Mouse (Mus musculus) hindbrain, postnatal 0 days (tissue): ENCODE results near the gene Zfp536. TPM values are rescaled to one million over a fixed set of nuclear protein-coding genes. Genes with fewer than 3 reads are reported as not detected.
"Not testable (repeated sequence)": the region's sequence is repeated elsewhere in the genome, so short reads cannot be mapped to it uniquely, and the experiment has no call there.

Experiments used
- ATAC-seq: fragments of 200-750 bp; cut with Nextera tagmentation; 2 replicates; pipeline ENCODE4 v1.8.0; 2017; ENCODE audit warnings: mild to moderate bottlenecking, moderate TSS enrichment, moderate library complexity
- DNase-seq: peaks from one replicate; pipeline ENCODE4 v3.0.0-alpha.2; 2015; ENCODE audit warnings: low spot score
- H3K27ac ChIP-seq: fragments of 300-500 bp; sonication (generic); 2 replicates; pipeline ENCODE4 v1.5.1; 2014; ENCODE audit warnings: mild to moderate bottlenecking
- H3K27me3 ChIP-seq: fragments of 300-500 bp; sonication (generic); 2 replicates; pipeline ENCODE4 v1.6.1; 2014; ENCODE audit warnings: low read length, mixed read lengths; ENCODE audit not compliant: insufficient read depth
- H3K36me3 ChIP-seq: fragments of 300-500 bp; sonication (generic); 2 replicates; pipeline ENCODE4 v1.6.1; 2014; ENCODE audit warnings: low read length, mixed read lengths; ENCODE audit not compliant: insufficient read depth
- H3K4me1 ChIP-seq: fragments of 300-500 bp; sonication (generic); 2 replicates; pipeline ENCODE4 v1.6.1; 2014; ENCODE audit warnings: antibody characterized with exemption, low read length, mixed read lengths; ENCODE audit not compliant: insufficient read depth
- H3K4me2 ChIP-seq: fragments of 300-500 bp; sonication (generic); 2 replicates; pipeline ENCODE4 v1.6.1; 2014; ENCODE audit warnings: low read depth, mild to moderate bottlenecking, low read length, moderate library complexity, mixed read lengths
- H3K4me3 ChIP-seq: fragments of 300-500 bp; sonication (generic); 2 replicates; pipeline ENCODE4 v1.5.1; 2014; ENCODE audit warnings: low read length
- H3K9ac ChIP-seq: fragments of 300-500 bp; sonication (generic); replicated peaks from 2 replicates; pipeline ENCODE4 v1.6.1; 2014; ENCODE audit warnings: mild to moderate bottlenecking, low read length, moderate library complexity, mixed read lengths
- H3K9me3 ChIP-seq: fragments of 300-500 bp; sonication (generic); 2 replicates; pipeline ENCODE4 v1.6.1; 2016; ENCODE audit warnings: low read length, mixed read lengths
- CTCF ChIP-seq: IDR thresholded peaks from 2 replicates; pipeline ENCODE4 v1.5.1; 2016; ENCODE audit warnings: antibody characterized with exemption, control low read depth, low read depth
- WGBS: fragments of 180-500 bp; shearing (Covaris S2); extraction: QIAGEN DNeasy Blood & Tissue Kit; methylation state at CpG from one replicate; pipeline ENCODE4 v1.1.7; 2014; 5-methylcytosine and 5-hydroxymethylcytosine counted together
- polyA plus RNA-seq: library from polyadenylated mRNA; unstranded; fragments of >200 nt; fragmentation: Nextera tagmentation; extraction: Ambion mirVana; gene quantifications from 2 replicates; pipeline ENCODE4 v1.2.1, GENCODE M21; 2015
- total RNA-seq: library from RNA; depleted of rRNA; stranded (reverse); fragments of >200 nt; gene quantifications from 2 replicates; pipeline ENCODE4 v1.2.3, GENCODE M21; 2014

Gene Zfp536
- total and polyA plus RNA-seq, 2 experiments from 2014 or later = 32.6 to 74.1 TPM

- no peak for ATAC-seq
- Histone ChIP-seq H3K4me2 (no peak overlapping the region), H3K27ac (no peak overlapping the region), H3K9me3 (no peaks in the 10 kb centered on the region), H3K4me1 (0 out of 2 replicates have a peak, but pooled peaks cover 3% of the 10 kb centered on the region), H3K9ac (no peak overlapping the region), H3K36me3 (no peaks in the 10 kb centered on the region), H3K4me3 (no peak overlapping the region), H3K27me3 (no peaks in the 10 kb centered on the region)
- no peak for DNase-seq
- no peak for TF ChIP-seq CTCF
- WGBS = 74% methylated on average over 9 of the region's 9 CpGs
Observed at GRCm38 (mm10) chr7:37704464-37704863, 69.0 kb downstream of the Zfp536 start.

- not testable (repeated sequence) for ATAC-seq
- WGBS = 91% methylated on average over 3 of the region's 3 CpGs
Observed at GRCm38 (mm10) chr7:37697378-37697777, 76.1 kb downstream of the Zfp536 start.

GRCm38 (mm10) chr7:37695066-37695465, 78.4 kb downstream of the Zfp536 start:
- H3K27ac ChIP-seq = no peak overlapping the region
- no peaks in the 10 kb centered on the region for H3K27me3 ChIP-seq
- TF ChIP-seq CTCF = no peak
- H3K4me1 ChIP-seq = no peaks in the 10 kb centered on the region
- no peak overlapping the region for H3K4me3 ChIP-seq
- no peaks in the 10 kb centered on the region for H3K36me3 ChIP-seq
- ATAC-seq (no peak), DNase-seq (no peak)
- 34% methylated on average over 5 of the region's 5 CpGs for WGBS
- H3K4me2 ChIP-seq = no peak overlapping the region
- no peaks in the 10 kb centered on the region for H3K9me3 ChIP-seq
- H3K9ac ChIP-seq = no peak overlapping the region

More at GRCm38 (mm10) chr7:37697378-37697777, 76.1 kb downstream of the Zfp536 start:
- H3K9me3 ChIP-seq, DNase-seq, H3K36me3 ChIP-seq, H3K4me3 ChIP-seq, H3K27me3 ChIP-seq, H3K4me2 ChIP-seq, H3K27ac ChIP-seq, H3K4me1 ChIP-seq, H3K9ac ChIP-seq: not testable (repeated sequence)

GRCm38 (mm10) chr7:37690606-37691005, 82.8 kb downstream of the Zfp536 start:
- Histone ChIP-seq H3K4me1 (peaks cover 11% of the 10 kb centered on the region), H3K36me3 (no peaks in the 10 kb centered on the region), H3K4me3 (no peak overlapping the region), H3K4me2 (peak overlapping the region; percentile 47; the same call in 1 of the 2 replicates), H3K27me3 (no peaks in the 10 kb centered on the region), H3K27ac (peak overlapping the region; percentile 80), H3K9me3 (no peaks in the 10 kb centered on the region), H3K9ac (no peak overlapping the region)
- no peak for ATAC-seq
- peak; percentile 22 for DNase-seq
- WGBS = 31% methylated on average over 10 of the region's 10 CpGs
- TF ChIP-seq CTCF = no peak

- ATAC-seq (peak; percentile 59; the same call in 1 of the 2 replicates), DNase-seq (peak; percentile 80)
- Histone ChIP-seq H3K27me3 (no peaks in the 10 kb centered on the region), H3K9me3 (no peaks in the 10 kb centered on the region), H3K9ac (peak overlapping the region; percentile 15; the same call in 1 of the 2 replicates), H3K36me3 (no peaks in the 10 kb centered on the region), H3K4me1 (peaks cover 11% of the 10 kb centered on the region), H3K4me2 (peak overlapping the region; percentile 47), H3K27ac (peak overlapping the region; percentile 80), H3K4me3 (no peak overlapping the region; the same call in 1 of the 2 replicates)
- WGBS = 10% methylated on average over 23 of the region's 23 CpGs
- no peak for TF ChIP-seq CTCF
Observed at GRCm38 (mm10) chr7:37689561-37690305, 83.7 kb downstream of the Zfp536 start.

GRCm38 (mm10) chr7:37689107-37689511, 84.3 kb downstream of the Zfp536 start:
- peak; percentile 63 for DNase-seq

GRCm38 (mm10) chr7:37686366-37686765, 87.1 kb downstream of the Zfp536 start:
- no peak for TF ChIP-seq CTCF
- ATAC-seq = no peak
- Histone ChIP-seq H3K27ac (no peak overlapping the region), H3K36me3 (no peaks in the 10 kb centered on the region), H3K4me2 (no peak overlapping the region), H3K9ac (no peak overlapping the region), H3K4me1 (peaks cover 11% of the 10 kb centered on the region), H3K9me3 (no peaks in the 10 kb centered on the region), H3K27me3 (no peaks in the 10 kb centered on the region), H3K4me3 (no peak overlapping the region)
- 71% methylated on average over 2 of the region's 2 CpGs for WGBS
- no peak for DNase-seq

More at GRCm38 (mm10) chr7:37689107-37689511, 84.3 kb downstream of the Zfp536 start:
- Histone ChIP-seq H3K9ac (0 out of 2 replicates have a peak overlapping the region, but pooled peaks have one; percentile 15), H3K27me3 (no peaks in the 10 kb centered on the region), H3K4me1 (peaks cover 11% of the 10 kb centered on the region), H3K9me3 (no peaks in the 10 kb centered on the region), H3K36me3 (no peaks in the 10 kb centered on the region), H3K27ac (peak overlapping the region; percentile 69), H3K4me3 (no peak overlapping the region), H3K4me2 (peak overlapping the region; percentile 47)
- ATAC-seq = peak; percentile 55; the same call in 1 of the 2 replicates
- TF ChIP-seq CTCF = no peak
- 15% methylated on average over 11 of the region's 11 CpGs for WGBS
